Mouse (Mus musculus) hindlimb bud, embryonic 11.5 days (tissue): Measurements from ENCODE around the gene Cyp2ab1.
A peak's percentile ranks its signal among the peaks of the same experiment; 100 is the strongest.
"Not testable (repeated sequence)": the region's sequence is repeated elsewhere in the genome, so short reads cannot be mapped to it uniquely, and the experiment has no call there.

Experiments used
- DNase-seq: peaks from one replicate; pipeline ENCODE4 v3.0.0-alpha.2; 2012; ENCODE audit warnings: low read depth, low spot score; ENCODE audit errors: extremely low spot score

The Cyp2ab1 gene

DNA sequence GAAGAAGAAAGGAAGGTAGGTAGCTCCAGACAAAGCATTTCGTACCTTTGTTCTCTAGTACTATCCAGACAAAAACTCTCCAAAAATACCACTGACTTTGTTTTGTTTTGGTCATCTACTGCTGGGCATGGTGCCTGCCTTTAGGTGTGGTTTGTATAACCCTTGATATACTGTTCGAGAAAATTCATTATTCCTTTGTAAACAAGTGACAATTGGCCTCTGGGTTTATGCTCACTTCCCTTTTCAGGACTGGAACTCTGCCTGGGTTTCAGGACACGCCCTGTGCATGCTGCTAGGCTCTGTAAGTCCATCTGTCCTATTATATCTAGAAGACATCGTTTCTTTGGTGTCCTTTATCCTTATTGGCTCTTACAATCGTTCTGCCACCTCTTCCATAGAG lies at the start of gene Cyp2ab1:
Cyp2ab1 (minus strand) TSS at position 119 of the 400 bp plus-strand sequence.
- DNase-seq: no peak

GRCm38 (mm10) chr16:20371731-20372130 lies 46.5 kb upstream of the Cyp2ab1 start:
- no peak for DNase-seq

GRCm38 (mm10) chr16:20368221-20368620 lies 43.0 kb upstream of the Cyp2ab1 start:
- DNase-seq: no peak

DNA sequence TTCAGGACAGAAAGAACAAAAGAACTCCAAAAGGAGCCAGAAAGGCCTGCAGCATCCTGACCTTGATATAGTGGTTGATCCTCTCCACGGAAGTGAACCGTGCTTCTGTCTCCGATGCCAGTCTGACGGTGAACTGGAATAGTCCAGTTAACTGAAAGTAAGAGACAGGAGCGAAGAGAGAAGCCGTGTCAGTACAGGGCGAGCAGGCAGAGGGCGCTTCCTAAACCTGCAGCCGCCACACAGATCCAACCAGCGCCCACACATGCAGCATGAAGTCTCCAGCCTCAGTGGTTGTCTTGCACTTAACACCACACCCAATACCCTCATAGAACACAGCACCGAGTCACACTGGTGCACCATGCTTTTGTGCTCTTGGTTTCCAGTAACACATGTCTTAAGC lies 36.9 kb upstream of the Cyp2ab1 start:
- DNase-seq: no peak

GRCm38 (mm10) chr16:20361496-20361895 lies 36.3 kb upstream of the Cyp2ab1 start:
- not testable (repeated sequence) for DNase-seq

GRCm38 (mm10) chr16:20359643-20360295 lies 34.6 kb upstream of the Cyp2ab1 start:
- no peak for DNase-seq

DNA sequence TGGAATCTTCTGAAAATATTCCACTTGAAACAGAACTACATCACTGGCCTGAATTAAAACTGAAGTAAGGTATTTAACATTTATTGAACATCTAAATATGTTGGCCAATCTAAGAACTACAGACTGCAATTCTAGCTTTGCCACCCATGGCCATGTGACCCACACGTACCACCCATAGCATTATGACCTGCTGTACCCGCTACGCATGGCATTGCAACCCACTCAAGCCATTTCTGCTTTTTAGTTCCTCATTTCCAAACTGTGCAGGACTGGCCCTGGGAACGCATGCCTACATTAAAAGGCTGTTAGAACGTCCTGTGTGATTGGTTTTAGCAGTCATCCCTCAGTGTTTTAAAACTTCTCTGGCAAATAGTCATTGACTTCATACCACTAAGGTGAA lies 32.6 kb upstream of the Cyp2ab1 start:
- no peak for DNase-seq

GRCm38 (mm10) chr16:20354762-20355161 lies 29.6 kb upstream of the Cyp2ab1 start:
- no peak for DNase-seq

GRCm38 (mm10) chr16:20354011-20354410 lies 28.8 kb upstream of the Cyp2ab1 start:
- no peak for DNase-seq

DNA sequence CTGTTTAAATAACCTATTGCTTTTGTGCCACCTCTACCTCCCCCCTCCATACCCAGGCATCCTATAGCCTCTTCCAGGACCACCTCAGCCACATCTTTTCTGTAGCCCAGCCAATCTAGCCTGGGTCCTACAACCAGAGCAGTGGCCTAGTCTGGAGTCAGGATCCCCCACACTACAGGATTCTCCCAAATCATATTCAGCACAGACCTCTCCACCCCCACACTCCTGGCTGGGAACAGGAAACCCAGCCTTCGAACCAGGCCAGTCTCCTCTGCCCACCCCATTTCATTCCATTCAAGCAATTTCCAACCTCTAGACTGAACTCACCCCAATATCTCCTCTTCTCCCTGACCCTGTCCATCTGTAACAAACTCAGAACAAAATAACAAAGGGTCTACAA lies 20.3 kb upstream of the Cyp2ab1 start:
- DNase-seq: no peak

DNA sequence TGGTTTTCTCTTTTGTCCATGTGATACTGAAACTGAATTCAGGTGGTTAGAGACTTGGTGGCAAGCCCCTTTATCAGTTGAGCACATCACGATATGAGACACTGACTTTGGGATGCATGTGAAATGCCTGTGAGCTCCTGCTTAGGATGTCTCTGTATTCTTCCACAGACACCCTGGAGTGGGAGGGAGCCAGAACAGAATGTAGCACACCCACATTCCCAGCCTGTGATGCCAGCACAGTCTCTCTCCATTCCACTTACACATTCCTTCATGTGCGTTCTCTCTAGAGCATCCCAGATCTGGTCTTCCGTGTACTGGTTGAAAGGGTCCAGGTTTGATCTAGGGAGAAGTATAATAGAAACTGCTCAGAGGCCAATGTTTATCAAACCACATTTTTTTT lies 13.4 kb upstream of the Cyp2ab1 start:
- DNase-seq: no peak

- DNase-seq: no peak
Measured at GRCm38 (mm10) chr16:20334918-20335317, 9.7 kb upstream of the Cyp2ab1 start.

GRCm38 (mm10) chr16:20328306-20328705 lies 3.1 kb upstream of the Cyp2ab1 start:
- no peak for DNase-seq

- no peak for DNase-seq
Measured at GRCm38 (mm10) chr16:20323907-20324306, 1.3 kb downstream of the Cyp2ab1 start.

DNA sequence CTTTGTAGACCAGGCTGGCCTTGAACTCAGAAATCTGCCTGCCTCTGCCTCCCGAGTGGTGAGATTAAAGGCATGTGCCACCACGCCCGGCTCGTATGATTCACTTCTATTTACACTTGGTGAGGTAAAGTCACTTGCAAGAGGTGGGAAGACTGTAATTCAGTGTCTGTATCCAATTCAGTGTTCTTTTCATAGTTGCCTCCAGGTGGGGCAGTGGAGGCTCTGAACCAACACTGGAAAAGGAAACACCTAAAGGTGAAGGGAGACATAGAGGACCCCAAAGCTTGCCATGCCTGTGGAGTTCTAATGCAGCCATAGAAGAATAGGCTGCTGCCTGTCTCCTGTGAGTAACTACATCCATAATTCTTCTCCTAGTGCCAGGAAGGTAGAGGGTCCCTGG lies 2.9 kb downstream of the Cyp2ab1 start:
- DNase-seq: no peak

DNA sequence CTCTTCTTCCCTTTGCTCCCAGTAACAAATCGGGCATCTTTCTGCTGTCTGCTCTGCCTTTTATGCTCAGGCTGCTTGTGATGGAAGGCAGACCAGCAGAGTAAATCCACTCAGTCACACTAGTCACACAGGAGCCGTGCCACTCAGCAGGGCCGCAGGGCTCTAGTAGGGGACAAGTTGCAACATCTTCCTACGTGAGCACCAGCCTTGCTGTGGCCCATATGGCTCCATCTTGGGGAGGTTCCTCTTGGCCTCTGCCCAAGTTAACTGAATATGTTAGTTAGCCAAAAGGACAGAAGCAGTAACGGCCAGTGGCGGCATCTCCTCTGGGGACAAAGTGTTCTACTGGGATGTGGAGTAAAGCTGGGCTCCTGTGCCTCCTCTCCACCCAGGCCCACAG lies 8.4 kb downstream of the Cyp2ab1 start:
- no peak for DNase-seq

GRCm38 (mm10) chr16:20315266-20315665 lies 9.9 kb downstream of the Cyp2ab1 start:
- no peak for DNase-seq

- no peak for DNase-seq
Measured at GRCm38 (mm10) chr16:20312272-20312671, 12.9 kb downstream of the Cyp2ab1 start.

- peak; percentile 89 for DNase-seq
Measured at GRCm38 (mm10) chr16:20301770-20302649, 23.2 kb downstream of the Cyp2ab1 start, which contains the start of gene Parl. Gene Parl (minus strand): TSS chr16:20302387.

- DNase-seq: no peak
Measured at GRCm38 (mm10) chr16:20300076-20300475, 25.1 kb downstream of the Cyp2ab1 start.

GRCm38 (mm10) chr16:20280238-20280637 lies 45.0 kb downstream of the Cyp2ab1 start:
- DNase-seq: no peak

DNA sequence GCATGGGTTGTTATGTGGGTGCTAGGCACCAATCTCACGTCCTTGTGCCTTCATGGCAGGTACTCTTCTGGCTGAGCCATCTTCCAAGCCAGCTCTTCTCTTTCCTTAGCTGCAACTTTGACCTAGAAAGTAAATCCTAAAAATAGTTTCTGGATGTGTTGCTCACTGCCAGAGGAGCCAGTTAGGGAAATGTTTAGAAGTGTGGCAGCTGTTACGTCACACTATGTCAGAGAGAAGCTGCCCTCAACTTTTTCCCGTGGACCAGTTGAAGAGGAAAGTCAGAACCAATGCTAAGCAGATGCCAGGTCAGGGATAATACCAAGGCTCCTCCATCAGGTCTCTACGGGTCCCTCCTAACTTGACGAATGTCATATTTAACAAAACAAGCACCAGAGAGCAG lies 45.8 kb downstream of the Cyp2ab1 start:
- DNase-seq: no peak
